Mouse (Mus musculus): ENCODE measurements around the gene Kptn.

Kptn gene

DNA sequence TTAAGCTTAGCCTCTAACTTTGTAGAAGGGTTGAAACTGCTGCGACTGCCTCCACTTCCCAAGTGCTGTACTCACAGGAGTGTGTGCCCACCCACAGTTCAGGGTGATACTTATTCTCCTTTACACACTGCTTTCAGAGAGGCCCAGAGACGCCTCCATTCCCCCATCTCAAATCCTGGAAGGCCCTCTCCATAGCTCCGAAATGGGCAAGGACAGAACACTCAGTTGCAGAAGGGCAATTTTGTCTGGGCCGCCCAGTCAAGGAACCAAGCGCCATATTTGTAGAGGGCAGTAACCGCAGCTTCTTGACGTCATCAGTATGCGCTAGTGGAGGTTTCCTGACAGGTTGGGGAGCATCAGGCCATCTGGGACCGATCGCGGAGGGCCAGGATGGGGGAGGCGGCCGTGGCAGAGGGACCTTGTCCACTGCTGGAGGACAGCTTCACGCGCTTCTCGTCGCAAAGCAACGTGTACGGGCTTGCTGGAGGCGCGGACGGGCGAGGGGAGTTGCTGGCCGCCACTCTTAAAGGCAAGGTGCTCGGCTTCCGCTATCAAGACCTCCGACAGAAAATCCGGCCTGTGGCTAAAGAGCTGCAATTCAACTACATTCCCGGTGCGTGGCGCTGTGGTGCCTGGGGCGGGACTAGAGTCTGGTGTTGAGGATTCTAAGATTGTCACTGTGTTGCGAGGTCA lies at the start of gene Kptn:
Gene Kptn (plus strand): TSS at position 327 of the 693 bp plus-strand sequence.
- peak; percentile 93 for DNase-seq

DNA sequence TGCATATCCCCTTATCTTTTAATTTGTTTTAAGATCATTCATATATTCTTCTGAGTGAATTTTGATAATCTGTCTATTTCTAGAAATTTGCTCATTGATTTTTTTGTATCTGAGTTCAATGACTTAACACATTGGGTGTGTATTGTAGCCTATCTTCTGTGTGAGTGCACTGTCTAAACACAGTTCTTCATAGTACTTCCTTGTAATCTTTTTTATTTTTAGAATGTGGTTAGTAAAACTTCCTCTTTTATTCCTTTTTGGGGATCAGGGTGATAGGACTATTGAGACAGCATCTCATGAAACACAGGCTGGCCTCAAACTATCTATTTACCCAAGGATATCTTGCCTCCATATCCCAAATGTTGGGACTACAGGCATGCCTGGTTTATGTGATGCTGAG lies 48.8 kb upstream of the Kptn start:
- DNase-seq, result no peak

DNA sequence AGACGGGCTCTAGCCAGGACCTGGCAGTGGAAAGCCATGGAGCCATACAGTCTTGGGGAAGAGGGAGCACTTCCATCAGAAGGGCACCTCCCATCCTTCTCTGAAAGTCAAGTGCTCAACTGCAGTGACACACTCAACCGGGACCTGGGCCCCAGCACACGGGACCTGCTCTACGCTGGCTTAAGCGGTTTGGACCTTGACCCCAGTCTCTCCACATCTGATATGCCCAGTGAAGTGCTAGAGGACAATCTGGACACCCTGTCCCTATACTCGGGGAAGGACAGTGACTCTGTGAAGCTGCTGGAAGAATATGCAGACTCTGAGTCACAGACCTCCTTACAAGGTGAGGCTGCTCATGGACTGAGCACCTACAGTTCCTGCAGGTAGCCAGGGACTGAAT lies 47.8 kb upstream of the Kptn start:
- DNase-seq, result no peak

DNA sequence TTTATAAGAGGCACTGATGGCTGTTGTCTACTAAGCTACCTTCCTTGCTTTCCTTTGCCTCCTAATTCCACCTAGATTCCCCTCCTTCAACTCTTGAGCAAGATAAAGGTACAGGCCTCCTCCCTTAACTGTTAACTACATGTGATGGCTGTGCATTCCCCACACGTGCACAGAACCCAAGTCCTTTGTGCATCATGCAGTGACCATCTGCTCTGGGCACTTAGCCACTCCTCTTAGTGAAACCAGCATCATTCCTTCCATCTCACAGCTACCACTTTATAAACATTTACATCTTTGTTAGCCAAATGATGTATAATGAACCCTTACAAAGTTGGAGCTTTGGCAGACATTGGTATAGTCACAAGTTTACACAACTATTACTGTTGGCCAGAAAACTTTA lies 39.7 kb upstream of the Kptn start:
- DNase-seq, result no peak

DNA sequence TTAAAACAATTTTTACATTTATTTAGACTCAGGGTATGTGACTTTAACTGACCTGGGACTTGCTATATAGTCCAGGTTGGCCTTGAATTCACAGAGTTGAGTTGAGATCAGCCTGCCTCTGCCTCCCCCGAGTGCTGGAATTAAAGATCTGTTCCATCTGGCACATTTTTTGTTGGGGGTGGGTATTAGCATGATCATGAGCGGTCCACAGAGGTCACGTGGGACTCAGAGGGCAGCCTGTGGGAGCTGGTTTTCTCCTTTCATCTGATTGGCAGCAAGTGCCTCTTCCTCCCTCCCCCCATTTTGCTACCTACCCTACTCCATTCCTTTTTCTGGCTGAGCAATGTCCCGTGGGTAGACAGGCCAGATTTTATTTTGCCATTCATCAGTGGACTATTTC lies 39.1 kb upstream of the Kptn start:
- DNase-seq, result no peak

DNA sequence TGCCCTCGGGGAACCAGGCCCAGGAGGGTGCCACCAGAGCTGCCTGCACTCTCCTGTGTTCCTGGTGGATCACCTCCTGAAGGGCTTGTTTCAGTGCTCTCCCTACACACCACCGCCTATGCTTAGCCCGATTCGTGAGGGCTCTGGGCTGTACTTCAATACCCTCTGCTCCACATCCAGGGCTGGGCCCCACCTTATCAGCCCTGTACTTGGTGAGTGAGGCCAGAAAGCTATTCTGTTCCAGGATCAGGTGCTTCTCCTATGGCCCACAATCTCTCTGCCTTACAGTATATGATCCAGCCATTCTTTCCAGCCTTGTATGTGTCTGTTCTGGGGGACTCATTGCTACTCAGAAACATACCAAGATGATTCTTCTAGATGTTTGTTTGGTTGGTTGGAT lies 36.3 kb upstream of the Kptn start:
- DNase-seq, result no peak

DNA sequence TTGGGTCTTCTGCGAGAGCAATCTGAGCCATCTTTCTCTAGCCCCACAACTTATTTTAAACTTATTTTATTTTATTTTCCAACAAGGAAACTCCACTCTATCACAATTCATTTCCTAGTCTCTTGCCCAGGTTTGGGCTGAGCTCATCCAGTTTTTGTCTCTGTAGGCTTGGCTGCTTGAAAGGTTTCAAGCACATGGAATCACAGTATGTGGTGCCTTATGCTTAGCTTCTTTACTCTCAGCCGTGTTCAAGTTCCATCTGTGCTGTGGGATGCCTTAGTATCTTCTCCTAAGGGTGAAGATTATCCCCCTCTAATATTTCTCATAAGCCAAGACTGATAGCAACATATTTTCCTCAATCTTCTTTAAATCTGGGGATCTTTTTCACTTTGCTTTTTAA lies 32.1 kb upstream of the Kptn start:
- no peak for DNase-seq

DNA sequence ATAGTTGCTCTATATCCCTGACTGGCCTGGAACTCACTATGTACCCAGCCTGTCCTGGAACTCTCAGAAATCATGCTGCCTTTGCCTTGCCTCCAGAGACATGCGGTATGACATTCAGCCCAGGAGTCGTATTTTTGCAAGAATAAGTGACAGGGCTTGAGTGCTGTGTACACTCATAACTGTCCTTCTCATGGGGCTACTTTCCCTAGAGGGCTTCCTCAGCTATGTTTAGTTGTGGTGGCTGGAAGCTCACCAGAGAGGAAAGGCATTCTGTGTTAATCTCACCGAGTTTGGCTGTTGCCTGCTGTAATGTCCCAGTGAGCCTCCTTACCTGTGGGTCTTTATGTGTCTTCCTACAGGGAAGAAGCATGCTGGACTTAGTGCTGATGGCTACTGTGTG lies 25.1 kb upstream of the Kptn start:
- DNase-seq, result no peak

DNA sequence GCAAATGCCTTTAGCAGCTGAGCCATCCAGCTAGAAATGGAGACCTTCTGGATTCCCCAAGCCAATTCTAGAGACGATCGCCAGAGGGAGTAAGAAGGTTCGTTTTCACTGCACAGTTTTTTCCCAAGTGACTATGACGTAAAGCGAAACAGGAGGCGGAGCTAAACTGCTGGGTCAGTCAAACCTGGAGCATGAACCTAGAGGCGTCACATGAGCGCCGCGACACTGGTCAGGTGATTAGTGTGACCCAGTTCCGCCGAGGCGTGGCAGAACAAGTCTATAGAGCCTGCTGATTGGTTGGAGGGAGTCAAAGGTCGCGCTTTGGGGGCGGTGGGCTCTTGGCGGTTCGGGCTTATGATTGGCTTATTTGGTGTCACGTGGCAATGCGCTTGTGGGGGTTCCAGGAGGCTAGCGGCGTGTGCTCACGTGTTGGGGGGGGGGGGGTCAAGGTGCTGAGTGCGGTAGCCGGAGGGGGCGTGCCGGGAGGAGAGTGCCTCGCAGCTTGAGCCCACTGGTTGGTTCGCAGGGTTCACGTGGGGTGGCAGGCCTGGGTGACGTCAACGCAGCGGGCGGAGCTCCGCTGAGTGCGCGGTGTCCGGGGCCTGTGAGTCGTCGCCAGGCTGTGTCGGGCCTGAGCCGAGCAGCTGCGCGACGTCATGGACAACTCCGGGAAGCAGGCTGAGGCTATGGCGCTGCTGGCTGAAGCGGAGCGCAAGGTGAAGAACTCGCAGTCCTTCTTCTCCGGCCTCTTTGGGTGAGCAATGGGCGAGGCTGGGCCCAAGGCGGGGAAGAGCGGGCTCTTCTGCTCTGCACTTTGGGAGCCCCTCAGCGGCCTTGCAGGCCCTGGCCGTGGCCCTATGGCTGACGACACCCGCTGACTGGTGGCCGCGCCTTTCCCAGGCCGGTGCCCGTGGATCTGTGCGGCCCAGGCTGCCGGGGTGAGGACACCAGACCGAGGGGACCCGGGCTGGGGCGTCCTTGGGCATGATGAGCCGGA lies 21.4 kb upstream of the Kptn start, which contains the start of gene Napa:
Gene Napa (plus strand): TSS at position 438 of the 997 bp plus-strand sequence.
- DNase-seq, result peak; percentile 99

DNA sequence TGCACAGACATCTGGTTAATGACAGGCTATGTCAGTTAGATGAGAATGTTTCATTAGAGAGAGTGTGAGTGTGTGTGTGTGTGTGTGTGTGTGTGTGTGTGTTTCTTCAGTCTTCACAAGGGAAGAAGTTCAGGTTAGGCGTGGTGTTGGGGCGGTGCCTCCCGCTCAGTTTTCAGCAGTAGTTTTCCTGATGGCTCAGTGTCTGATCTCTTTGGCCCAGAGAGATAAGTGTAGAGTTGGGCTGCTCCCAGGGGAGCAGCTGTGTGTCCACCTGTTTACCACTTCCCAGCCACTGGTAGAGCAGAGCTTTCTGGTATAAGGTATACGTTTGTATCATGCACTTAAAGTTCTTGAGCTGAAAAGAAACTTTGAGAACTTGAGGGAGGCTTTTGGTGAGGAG lies 19.8 kb upstream of the Kptn start:
- DNase-seq, result no peak

DNA sequence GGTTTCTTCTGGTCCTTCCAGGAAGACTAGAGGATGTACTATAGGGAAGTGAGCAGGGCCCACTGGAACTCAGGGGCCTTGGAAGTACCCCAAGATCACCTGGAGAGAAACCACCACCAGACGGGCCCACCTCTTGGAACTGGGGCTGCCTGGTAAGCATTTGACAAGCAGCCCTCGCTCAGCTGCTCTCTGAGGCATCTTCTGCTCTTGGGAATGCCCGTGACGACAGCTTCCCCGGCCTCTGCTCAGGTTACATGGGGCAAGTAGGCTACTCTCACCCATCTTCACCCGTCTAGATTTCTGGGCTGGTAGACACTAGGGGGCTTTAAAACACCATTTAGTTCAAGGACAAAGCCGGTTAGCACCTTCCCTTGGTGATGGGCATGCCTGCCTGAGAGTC lies 18.6 kb upstream of the Kptn start:
- no peak for DNase-seq

DNA sequence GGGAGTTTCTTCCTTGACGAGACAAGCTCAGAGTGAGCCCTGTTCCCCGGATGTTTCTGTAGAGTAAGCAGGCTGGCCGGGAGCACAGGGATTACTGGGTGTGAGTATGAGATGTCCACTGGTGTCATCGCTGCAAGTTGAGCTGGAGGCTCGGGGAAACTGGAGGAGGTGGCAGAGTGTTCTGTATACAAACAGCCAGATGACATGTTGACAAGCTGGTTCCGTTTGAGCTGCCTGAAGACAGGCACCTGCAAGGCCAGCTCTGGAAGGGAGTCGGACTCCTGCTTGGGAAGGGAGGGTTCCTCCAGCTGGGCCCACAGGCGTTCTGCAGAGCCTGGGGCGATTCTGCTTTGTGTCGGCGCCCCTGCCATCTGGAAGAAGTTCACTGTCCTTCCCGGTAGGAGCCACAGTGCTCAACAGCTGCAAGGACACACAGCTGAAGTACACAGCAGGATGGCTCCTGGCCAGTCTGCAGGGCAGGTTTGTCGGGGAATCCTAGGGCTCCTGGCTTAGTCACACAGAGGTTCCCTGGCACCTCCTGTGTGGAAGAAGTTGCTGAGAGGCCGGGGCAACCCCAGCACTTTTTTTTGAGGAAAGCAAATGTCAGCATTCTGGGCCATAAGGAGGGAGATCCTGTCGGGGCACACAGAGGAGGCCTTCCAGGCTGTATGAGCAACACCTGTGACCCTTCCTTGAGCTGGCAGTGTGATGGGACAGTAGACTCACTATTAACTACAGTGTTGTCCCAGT lies 17.8 kb upstream of the Kptn start:
- DNase-seq, result no peak

DNA sequence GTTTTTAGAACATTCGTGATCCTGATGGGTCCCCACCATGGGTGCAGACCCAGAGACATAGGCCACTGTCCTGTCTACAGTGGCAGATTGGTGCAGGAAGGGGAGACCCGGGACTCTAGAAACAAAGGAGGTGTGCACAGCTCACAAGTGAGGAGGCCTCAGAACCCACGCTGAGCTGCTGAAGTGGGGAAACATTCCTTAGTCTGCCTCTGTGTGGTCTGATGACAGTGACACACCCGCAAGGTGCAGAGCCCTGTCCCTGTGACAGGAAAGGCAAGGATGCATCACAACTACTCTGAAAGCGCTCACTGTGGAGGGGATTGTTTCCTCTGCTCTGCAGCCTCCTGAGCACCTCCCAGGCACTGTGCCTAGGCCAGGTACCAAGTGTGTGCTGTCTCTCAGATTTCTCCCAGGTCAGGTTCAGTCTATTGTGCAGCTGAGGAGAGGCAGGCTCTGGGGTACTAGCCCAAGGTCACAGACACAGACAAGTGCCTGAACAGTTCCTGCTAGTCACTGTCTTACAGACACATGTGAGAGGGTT lies 16.9 kb upstream of the Kptn start:
- no peak for DNase-seq

DNA sequence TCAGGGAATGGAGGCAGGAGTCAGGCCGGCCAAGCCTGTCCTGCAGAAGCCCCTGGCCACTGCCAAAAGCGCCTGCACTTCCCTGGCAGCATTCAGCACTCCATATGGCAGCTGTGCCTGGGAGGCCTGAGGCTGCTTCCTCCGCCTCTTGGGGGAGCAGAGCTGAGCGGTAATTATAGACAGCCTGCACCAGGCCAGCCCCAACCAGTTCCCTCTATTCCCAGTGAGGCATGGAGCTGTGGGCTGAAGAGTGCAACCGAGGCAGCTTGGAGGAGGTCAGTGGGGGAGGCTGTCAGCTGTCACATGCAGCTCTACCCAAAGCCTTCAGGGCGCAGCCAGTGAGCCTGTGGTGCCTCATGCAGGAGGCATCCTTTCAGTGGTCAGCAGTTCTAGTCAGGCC lies 15.9 kb upstream of the Kptn start:
- DNase-seq, result peak; percentile 5

DNA sequence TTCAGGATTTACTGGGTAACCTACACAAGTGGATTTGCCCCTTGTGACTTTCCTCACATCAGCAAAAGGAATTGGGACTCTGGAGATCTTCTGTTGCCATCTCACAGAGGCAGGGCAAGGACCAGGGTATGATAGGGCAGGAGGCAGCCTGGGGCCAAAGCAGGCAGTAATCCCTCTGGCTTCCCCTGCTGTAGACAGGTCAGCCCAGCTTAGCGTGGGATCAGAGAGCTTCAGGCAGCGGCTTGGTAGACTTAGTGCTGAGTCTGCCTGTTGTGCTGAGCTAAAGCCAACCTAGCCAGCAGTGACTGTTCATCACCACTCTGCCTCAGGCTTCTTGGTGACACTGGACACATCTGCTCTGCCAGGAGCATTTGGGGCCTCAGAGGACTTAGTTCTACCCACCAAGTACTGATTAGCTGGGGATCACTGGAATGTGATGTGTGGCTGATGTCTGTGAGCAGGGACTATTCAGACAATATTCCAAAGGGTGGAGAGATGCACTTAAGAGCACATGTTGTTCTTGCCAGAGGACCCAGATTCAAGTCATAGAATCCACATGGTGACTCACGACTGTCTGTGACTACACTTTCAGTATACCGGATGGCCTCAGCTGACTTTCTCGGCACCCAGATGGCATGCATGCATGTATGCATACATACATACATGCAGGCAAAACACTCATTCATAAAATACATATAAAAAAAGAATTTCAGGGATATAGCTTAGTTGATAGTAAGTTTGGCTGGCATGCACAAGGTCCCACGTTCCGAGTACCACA lies 14.9 kb upstream of the Kptn start:
- no peak for DNase-seq

DNA sequence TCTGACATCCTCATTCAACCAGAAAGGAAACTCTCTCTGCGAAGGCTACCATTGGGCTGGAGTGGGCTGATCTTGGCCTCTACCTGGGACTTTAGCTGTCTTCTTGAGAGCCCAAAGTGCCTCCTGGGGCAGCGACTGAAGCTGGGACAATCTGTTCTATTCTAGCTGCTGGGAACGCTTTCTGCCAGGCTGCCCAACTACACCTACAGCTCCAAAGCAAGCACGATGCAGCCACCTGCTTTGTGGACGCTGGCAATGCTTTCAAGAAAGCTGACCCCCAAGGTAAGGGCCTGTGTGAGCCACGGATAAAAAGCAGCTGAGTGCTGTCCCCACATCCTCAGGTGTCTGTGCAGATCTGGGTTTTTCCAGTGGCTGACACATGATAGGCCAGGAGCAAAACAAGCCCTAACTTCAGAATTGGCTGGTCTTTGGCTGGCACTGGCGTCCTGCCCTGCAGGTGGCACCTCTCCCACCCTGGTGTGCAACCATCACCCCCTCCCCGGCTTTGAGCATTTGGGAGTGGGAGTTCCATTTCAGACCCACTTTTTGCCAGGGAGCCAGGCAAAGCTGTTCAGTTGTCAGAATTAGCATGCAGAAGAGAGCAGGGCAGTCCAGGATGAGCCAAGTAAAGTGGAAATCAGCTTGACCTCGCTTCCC lies 10.7 kb upstream of the Kptn start:
- DNase-seq, result no peak

DNA sequence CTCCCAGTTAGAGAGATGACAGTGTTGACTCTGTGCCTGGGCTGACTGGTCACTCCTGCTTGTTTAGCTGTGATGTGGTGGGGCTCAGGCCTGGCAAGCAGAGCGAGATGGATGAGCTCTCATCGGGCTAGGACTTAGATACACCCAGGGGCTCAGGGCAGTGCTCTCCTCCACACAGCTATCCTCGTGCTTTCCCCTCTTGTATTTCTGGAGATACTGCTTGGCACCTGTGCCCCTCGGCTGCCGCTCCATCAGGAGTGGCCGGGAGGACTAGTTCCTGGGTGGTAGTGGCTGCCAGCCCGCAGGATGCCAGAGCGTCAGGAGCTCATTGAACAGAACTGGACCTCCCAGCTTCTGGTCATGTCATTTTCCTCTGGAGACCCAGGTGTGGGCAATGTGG lies 9.5 kb upstream of the Kptn start:
- no peak for DNase-seq

DNA sequence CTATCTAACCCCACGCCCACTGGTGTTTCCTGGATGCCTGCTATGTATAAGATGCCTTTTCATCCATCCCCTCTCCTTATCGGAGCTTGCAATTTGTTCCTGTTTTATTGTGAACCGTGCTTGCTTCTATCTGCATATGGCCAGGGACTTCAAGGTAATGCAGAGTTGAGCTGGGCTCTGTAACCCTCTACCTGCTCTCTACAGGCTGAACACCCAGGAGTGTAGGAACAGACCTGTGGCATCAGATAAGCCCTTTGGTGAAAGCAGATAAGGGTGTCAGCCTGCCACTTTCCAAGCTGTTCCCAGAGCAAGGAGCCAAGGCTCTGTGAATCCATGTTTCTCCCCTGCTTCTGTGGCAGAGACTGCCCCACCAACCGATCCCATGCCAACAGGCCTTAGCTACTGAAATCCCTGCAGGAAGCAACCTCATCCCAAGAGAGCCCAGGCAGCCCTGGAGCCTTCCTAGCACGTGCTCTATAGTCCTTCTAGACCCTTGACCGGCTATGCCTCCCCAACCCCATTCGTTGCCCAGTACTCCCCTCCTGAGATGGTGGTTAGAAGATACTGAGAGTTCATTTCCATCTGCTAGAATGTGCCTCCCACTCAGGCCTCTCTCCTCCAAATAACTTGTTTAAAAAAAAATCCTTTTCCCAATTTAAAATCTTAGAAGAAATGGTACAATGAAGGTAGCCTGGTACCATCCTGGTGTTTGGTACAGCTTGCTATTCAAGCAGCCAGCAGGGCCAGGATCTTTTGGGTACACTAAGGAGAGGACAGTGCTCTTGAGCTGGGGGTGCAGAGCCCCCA lies 8.2 kb upstream of the Kptn start:
- DNase-seq, result no peak

DNA sequence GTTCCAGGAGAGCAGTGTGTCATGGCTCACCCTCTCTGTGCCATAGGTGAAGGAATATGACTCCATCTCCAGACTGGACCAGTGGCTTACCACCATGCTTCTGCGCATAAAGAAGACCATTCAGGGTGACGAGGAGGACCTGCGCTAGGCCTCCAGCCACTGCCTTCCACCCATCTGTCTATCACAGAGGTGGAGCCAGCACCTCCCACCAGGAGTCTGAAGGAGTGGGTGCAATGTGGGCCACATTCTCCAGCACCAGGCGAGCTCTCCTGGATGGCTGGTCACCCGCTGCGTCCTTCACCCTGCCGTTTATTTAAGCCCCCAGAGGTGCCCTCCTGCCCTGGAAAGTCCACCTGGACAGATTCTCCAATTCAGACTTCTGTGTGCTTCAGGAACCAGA lies 3.3 kb upstream of the Kptn start:
- DNase-seq, result no peak

DNA sequence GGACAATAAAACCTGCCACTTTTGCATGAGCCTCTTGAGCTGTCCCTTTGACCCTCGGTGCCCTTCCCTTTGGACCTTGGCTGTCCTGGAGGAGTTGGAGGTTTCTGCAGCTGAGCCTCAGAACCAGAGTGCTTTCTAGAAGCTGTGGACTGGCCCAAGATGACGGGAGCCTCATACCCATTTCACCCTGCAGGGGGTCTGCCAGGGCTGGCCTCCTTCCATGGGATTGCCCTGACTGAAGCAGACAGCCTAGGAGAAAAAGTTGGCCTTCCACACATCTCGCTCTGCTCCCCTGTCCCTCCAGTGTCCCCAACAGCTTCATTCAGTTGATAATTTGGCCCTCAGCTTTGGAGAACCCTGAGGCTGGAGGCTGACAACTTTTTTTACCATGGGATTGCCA lies 2.6 kb upstream of the Kptn start:
- no peak for DNase-seq

DNA sequence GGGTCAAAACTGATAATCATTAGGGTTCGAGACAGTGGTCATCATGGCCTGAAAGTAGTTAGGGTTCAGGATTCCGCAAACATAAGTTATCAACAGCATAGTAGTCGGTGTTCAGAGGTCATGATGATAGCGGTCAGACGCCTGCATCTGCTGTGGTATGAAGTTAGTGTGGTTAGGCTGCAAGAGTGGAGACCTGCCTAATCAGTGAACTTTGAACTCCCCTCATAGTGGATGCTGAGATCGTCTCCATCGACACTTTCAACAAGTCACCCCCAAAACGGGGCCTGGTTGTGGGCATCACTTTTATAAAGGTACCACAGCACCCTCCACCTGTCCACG lies 536 bp downstream of the Kptn start:
- DNase-seq, result no peak
